Comparison of ENCODE assay signal across 8 mouse cellular contexts in genomic region chr4:132088921-132089320, GRCm38 (mm10). TPM values are rescaled to one million over a fixed set of nuclear protein-coding genes. Genes with fewer than 3 reads are reported as not detected.
A peak's percentile ranks its signal among the peaks of the same experiment; 100 is the strongest.
DNase-seq lines count a peak whose midpoint lies in the region; ATAC-seq lines count a peak whose summit lies in the region.

No protein-coding gene starts in this region.

- H3K36me3 ChIP-seq in intestine, embryonic 14.5 days (ENCODE audit: control insufficient read depth, insufficient read depth, low read length), result no peaks in the 10 kb centered on the region
- H3K36me3 ChIP-seq in intestine, embryonic 16.5 days (ENCODE audit: control insufficient read depth, insufficient read depth, low read length), result no peaks in the 10 kb centered on the region
- H3K36me3 ChIP-seq in embryonic facial prominence, embryonic 14.5 days (ENCODE audit: control insufficient read depth, insufficient read depth, low read length), result no peaks in the 10 kb centered on the region

- 0 out of 2 replicates have a peak, but pooled peaks have one; percentile 43 for ATAC-seq in intestine, embryonic 14.5 days (replicated peaks; ENCODE audit: low FRiP score, low TSS enrichment, low read depth)
- no peak for ATAC-seq in intestine, embryonic 16.5 days
- ATAC-seq in embryonic facial prominence, embryonic 14.5 days (ENCODE audit: low read depth), result no peak
- ATAC-seq in megakaryocyte-erythroid progenitor cell, adult 5-6 weeks (replicated peaks; ENCODE audit: low FRiP score, low TSS enrichment, poor library complexity, severe bottlenecking), result peak; percentile 63; the same call in 1 of the 2 replicates

- H3K9ac ChIP-seq in intestine, embryonic 14.5 days (ENCODE audit: low read length), result no peak overlapping the region
- no peak overlapping the region for H3K9ac ChIP-seq in intestine, embryonic 16.5 days (ENCODE audit: low read depth, low read length)
- no peak overlapping the region for H3K9ac ChIP-seq in embryonic facial prominence, embryonic 14.5 days (ENCODE audit: low read depth, low read length)

- H3K4me2 ChIP-seq in intestine, embryonic 14.5 days (ENCODE audit: low read length), result no peak overlapping the region
- no peak overlapping the region for H3K4me2 ChIP-seq in intestine, embryonic 16.5 days (ENCODE audit: low read depth, low read length)
- H3K4me2 ChIP-seq in embryonic facial prominence, embryonic 14.5 days (ENCODE audit: low read depth, low read length), result no peak overlapping the region

- no peaks in the 10 kb centered on the region for H3K27me3 ChIP-seq in intestine, embryonic 14.5 days (replicated peaks; ENCODE audit: control insufficient read depth, insufficient read depth, low read length)
- H3K27me3 ChIP-seq in intestine, embryonic 16.5 days (replicated peaks; ENCODE audit: control insufficient read depth, insufficient read depth, low read length), result no peaks in the 10 kb centered on the region
- no peaks in the 10 kb centered on the region for H3K27me3 ChIP-seq in embryonic facial prominence, embryonic 14.5 days (replicated peaks; ENCODE audit: control insufficient read depth, insufficient read depth, low read length)

- no peaks in the 10 kb centered on the region for H3K9me3 ChIP-seq in intestine, embryonic 14.5 days (ENCODE audit: control insufficient read depth, low read length)
- H3K9me3 ChIP-seq in intestine, embryonic 16.5 days (ENCODE audit: control insufficient read depth, low read length), result no peaks in the 10 kb centered on the region
- no peaks in the 10 kb centered on the region for H3K9me3 ChIP-seq in embryonic facial prominence, embryonic 14.5 days (ENCODE audit: control insufficient read depth, low read length)

- H3K4me1 ChIP-seq in intestine, embryonic 14.5 days (replicated peaks; ENCODE audit: control insufficient read depth, insufficient read depth, low read length), result no peaks in the 10 kb centered on the region
- peaks cover 8% of the 10 kb centered on the region; the same call in 1 of the 2 replicates for H3K4me1 ChIP-seq in intestine, embryonic 16.5 days (ENCODE audit: control insufficient read depth, insufficient read depth, low read length)
- no peaks in the 10 kb centered on the region for H3K4me1 ChIP-seq in embryonic facial prominence, embryonic 14.5 days (ENCODE audit: control insufficient read depth, insufficient read depth, low read length)

- H3K27ac ChIP-seq in intestine, embryonic 14.5 days (ENCODE audit: low read depth), result no peak overlapping the region
- no peak overlapping the region for H3K27ac ChIP-seq in intestine, embryonic 16.5 days (ENCODE audit: low read length)
- no peak overlapping the region for H3K27ac ChIP-seq in embryonic facial prominence, embryonic 14.5 days (replicated peaks; ENCODE audit: low read depth, low read length)

- DNase-seq in intestine, embryonic 14.5 days (ENCODE audit: low spot score), result peak; percentile 85
- peak; percentile 24 to 44 for DNase-seq in CD8-positive naive resting alpha-beta T cell, adult 2 months (ENCODE audit: low read depth in 2 of 2, low spot score in 2 of 2)
- DNase-seq in adrenal gland, postnatal 14 days, result peak; percentile 58
- DNase-seq in embryonic facial prominence, embryonic 14.5 days (ENCODE audit: low spot score), result peak; percentile 79
- peak; percentile 43 for DNase-seq in layer of hippocampus, adult 9-10 months (ENCODE audit: low spot score)
- peak; percentile 55 for DNase-seq in thymus, postnatal 25 days

- WGBS in intestine, embryonic 14.5 days, result 16% methylated on average over 7 of the region's 7 CpGs
- WGBS in intestine, embryonic 16.5 days, result 15% methylated on average over 7 of the region's 7 CpGs
- 15% methylated on average over 7 of the region's 7 CpGs for WGBS in embryonic facial prominence, embryonic 14.5 days

- no peak overlapping the region for H3K4me3 ChIP-seq in intestine, embryonic 14.5 days (ENCODE audit: low read depth, low read length)
- no peak overlapping the region for H3K4me3 ChIP-seq in intestine, embryonic 16.5 days (ENCODE audit: low read length)
- H3K4me3 ChIP-seq in embryonic facial prominence, embryonic 14.5 days (ENCODE audit: low read depth, low read length), result no peak overlapping the region

RNA-seq across cellular contexts. Expression of gene Epb41, which starts 13.8 kb away (rescaled TPM):
- 59.6 and 65.1 TPM in 2 replicates for polyA plus RNA-seq in intestine, embryonic 14.5 days (2014; fragmentation: Nextera tagmentation; extraction: Ambion mirVana)
- polyA plus RNA-seq in intestine, embryonic 16.5 days (2015; fragmentation: Nextera tagmentation; extraction: Ambion mirVana), result 41.5 and 46.8 TPM in 2 replicates
- total RNA-seq in adrenal gland, postnatal 14 days (2021), result 112 and 148 TPM in 2 replicates
- 64.9 and 65.1 TPM in 2 replicates for polyA plus RNA-seq in embryonic facial prominence, embryonic 14.5 days (2014; fragmentation: Nextera tagmentation; extraction: Ambion mirVana)
- total RNA-seq in megakaryocyte-erythroid progenitor cell, adult 5-6 weeks (2014; fragmentation: Nextera tagmentation), result 92.6 and 109 TPM in 2 replicates
- 74.2 and 82.1 TPM in 2 replicates for total RNA-seq in megakaryocyte-erythroid progenitor cell, adult 5-6 weeks (2017)

RNA-seq across cellular contexts. Expression of gene Gm10300, which starts 14.4 kb away (rescaled TPM):
- 0.09 TPM in 1 of 2 replicates, not detected in the other for polyA plus RNA-seq in intestine, embryonic 14.5 days (2014; fragmentation: Nextera tagmentation; extraction: Ambion mirVana)
- not detected in 2 replicates for polyA plus RNA-seq in intestine, embryonic 16.5 days (2015; fragmentation: Nextera tagmentation; extraction: Ambion mirVana)
- 0.19 TPM in 1 of 2 replicates, not detected in the other for total RNA-seq in adrenal gland, postnatal 14 days (2021)
- 0.07 and 0.14 TPM in 2 replicates for polyA plus RNA-seq in embryonic facial prominence, embryonic 14.5 days (2014; fragmentation: Nextera tagmentation; extraction: Ambion mirVana)
- total RNA-seq in megakaryocyte-erythroid progenitor cell, adult 5-6 weeks (2014; fragmentation: Nextera tagmentation), result 1.8 TPM in 1 of 2 replicates, not detected in the other
- total RNA-seq in megakaryocyte-erythroid progenitor cell, adult 5-6 weeks (2017), result 0.99 and 3.7 TPM in 2 replicates

RNA-seq across cellular contexts. Expression of gene Oprd1, which starts 55.4 kb away (rescaled TPM):
- polyA plus RNA-seq in intestine, embryonic 14.5 days (2014; fragmentation: Nextera tagmentation; extraction: Ambion mirVana), result 0.24 and 0.38 TPM in 2 replicates
- polyA plus RNA-seq in intestine, embryonic 16.5 days (2015; fragmentation: Nextera tagmentation; extraction: Ambion mirVana), result 0.22 and 0.26 TPM in 2 replicates
- total RNA-seq in adrenal gland, postnatal 14 days (2021), result 1.3 and 1.4 TPM in 2 replicates
- polyA plus RNA-seq in embryonic facial prominence, embryonic 14.5 days (2014; fragmentation: Nextera tagmentation; extraction: Ambion mirVana), result 0.19 and 0.26 TPM in 2 replicates
- total RNA-seq in megakaryocyte-erythroid progenitor cell, adult 5-6 weeks (2014; fragmentation: Nextera tagmentation), result not detected in 2 replicates
- not detected in 2 replicates for total RNA-seq in megakaryocyte-erythroid progenitor cell, adult 5-6 weeks (2017)

Comparison
In these comparisons a context has a peak if more than half of its experiments do, and no peak if none do; other contexts are left out.
1. ATAC-seq: peak in intestine, embryonic 14.5 days (single experiment) and megakaryocyte-erythroid progenitor cell, adult 5-6 weeks (single experiment); none in intestine, embryonic 16.5 days (single experiment) and embryonic facial prominence, embryonic 14.5 days (single experiment).
2. DNase-seq: peak in every context shown above with its lines; median percentile 85 in intestine, embryonic 14.5 days; 79 in embryonic facial prominence, embryonic 14.5 days; 58 in adrenal gland, postnatal 14 days; 55 in thymus, postnatal 25 days; 43 in layer of hippocampus, adult 9-10 months; 34 in CD8-positive naive resting alpha-beta T cell, adult 2 months.